Comparison of ENCODE assay signal across 8 mouse cellular contexts in the genomic region with DNA sequence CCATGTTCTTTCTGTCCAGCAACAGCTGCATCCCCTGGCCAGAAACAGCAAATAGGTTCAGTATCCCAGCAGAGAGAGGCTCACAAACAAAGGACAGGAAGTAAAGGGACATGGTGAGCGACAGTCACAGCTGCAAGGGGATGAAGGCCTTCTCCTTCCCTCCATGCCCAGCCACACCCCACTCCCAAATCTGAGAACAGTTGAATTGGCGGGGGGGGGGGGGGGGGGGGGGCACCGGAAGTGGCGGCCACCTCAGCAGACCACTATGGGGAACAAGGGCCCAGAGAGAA. TPM values are rescaled to one million over a fixed set of nuclear protein-coding genes. Genes with fewer than 3 reads are reported as not detected.
DNase-seq lines count a peak whose midpoint lies in the region; ATAC-seq and TF ChIP-seq lines count a peak whose summit lies in the region.

No protein-coding gene starts in this region.

- TF ChIP-seq CTCF in kidney, adult 2 months (conservative IDR thresholded peaks at IDR 0.05; ENCODE audit: insufficient read depth, insufficient read length, low read depth, low read length): no peak
- TF ChIP-seq CTCF in midbrain, postnatal 0 days (IDR thresholded peaks at IDR 0.05): no peak

- no peaks in the 10 kb centered on the region for H3K27me3 ChIP-seq in kidney, adult 2 months (replicated peaks; ENCODE audit: control insufficient read depth, insufficient read depth, low read length)
- H3K27me3 ChIP-seq in embryonic facial prominence, embryonic 12.5 days: no peaks in the 10 kb centered on the region
- no peaks in the 10 kb centered on the region for H3K27me3 ChIP-seq in midbrain, postnatal 0 days (ENCODE audit: insufficient read depth, low read length)

- peaks cover 23% of the 10 kb centered on the region for H3K4me1 ChIP-seq in kidney, adult 2 months (ENCODE audit: control insufficient read depth, insufficient read depth, low read length)
- peaks cover 33% of the 10 kb centered on the region for H3K4me1 ChIP-seq in embryonic facial prominence, embryonic 12.5 days
- no peaks in the 10 kb centered on the region; the same call in 1 of the 2 replicates for H3K4me1 ChIP-seq in midbrain, postnatal 0 days (ENCODE audit: insufficient read depth, low read length)

- H3K9ac ChIP-seq in embryonic facial prominence, embryonic 12.5 days: peak overlapping the region; percentile 67
- H3K9ac ChIP-seq in midbrain, postnatal 0 days (replicated peaks; ENCODE audit: low read length, poor library complexity, severe bottlenecking): peak overlapping the region; percentile 29; the same call in 1 of the 2 replicates

- no peak overlapping the region for H3K27ac ChIP-seq in kidney, adult 2 months (ENCODE audit: insufficient read depth, low read depth, low read length)
- H3K27ac ChIP-seq in embryonic facial prominence, embryonic 12.5 days: peak overlapping the region; percentile 76
- H3K27ac ChIP-seq in midbrain, postnatal 0 days (ENCODE audit: low read depth, low read length): no peak overlapping the region

- no peak for TF ChIP-seq POLR2A in kidney, adult 2 months (IDR thresholded peaks at IDR 0.05; ENCODE audit: low read depth, low read length)

- no peak for DNase-seq in kidney, adult 2 months
- DNase-seq in kidney, postnatal 36 days: no peak
- peak; percentile 56 for DNase-seq in induced T-regulatory cell, adult 2 months (ENCODE audit: low read depth)
- DNase-seq in midbrain, postnatal 0 days (ENCODE audit: low spot score): no peak
- DNase-seq in right cerebral cortex, adult 2 months (ENCODE audit: low spot score in 2 of 2): no peak
- no peak for DNase-seq in frontal cortex, postnatal 36 days (ENCODE audit: low spot score in 2 of 2)
- no peak for DNase-seq in right cerebral cortex, postnatal 25 days

- WGBS in kidney, adult 2 months: 26% methylated on average over 2 of the region's 4 CpGs
- WGBS in embryonic facial prominence, embryonic 12.5 days: 8% methylated on average over 1 of the region's 4 CpGs
- 33% methylated on average over 1 of the region's 4 CpGs for WGBS in midbrain, postnatal 0 days

- no peaks in the 10 kb centered on the region for H3K9me3 ChIP-seq in embryonic facial prominence, embryonic 12.5 days
- H3K9me3 ChIP-seq in midbrain, postnatal 0 days (ENCODE audit: low read length): no peaks in the 10 kb centered on the region

- ATAC-seq in embryonic facial prominence, embryonic 12.5 days (ENCODE audit: insufficient number of reproducible peaks, insufficient read depth, low FRiP score, low TSS enrichment): no peak; the same call in 1 of the 2 replicates
- no peak for ATAC-seq in midbrain, postnatal 0 days (ENCODE audit: low FRiP score)

- peak overlapping the region; percentile 42; the same call in 1 of the 2 replicates for H3K4me3 ChIP-seq in kidney, adult 2 months (ENCODE audit: insufficient read depth, low read depth, low read length)
- H3K4me3 ChIP-seq in embryonic facial prominence, embryonic 12.5 days: peak overlapping the region; percentile 69
- H3K4me3 ChIP-seq in midbrain, postnatal 0 days (ENCODE audit: low read depth, low read length): peak overlapping the region; percentile 51; the same call in 1 of the 2 replicates

- peak overlapping the region; percentile 89 for H3K4me2 ChIP-seq in embryonic facial prominence, embryonic 12.5 days (replicated peaks)
- H3K4me2 ChIP-seq in midbrain, postnatal 0 days (ENCODE audit: low read depth, low read length, poor library complexity, severe bottlenecking): peak overlapping the region; percentile 100

- no peaks in the 10 kb centered on the region for H3K36me3 ChIP-seq in kidney, adult 2 months (ENCODE audit: control insufficient read depth, insufficient read depth, low read length)
- no peaks in the 10 kb centered on the region for H3K36me3 ChIP-seq in embryonic facial prominence, embryonic 12.5 days
- H3K36me3 ChIP-seq in midbrain, postnatal 0 days (ENCODE audit: insufficient read depth, low read length): no peaks in the 10 kb centered on the region

RNA-seq across cellular contexts. Expression of gene Anxa6, which starts 1.3 kb away (rescaled TPM):
- polyA plus RNA-seq in kidney, adult 2 months (2012; rRNA removed): 76.5 and 87.9 TPM in 2 replicates
- 204 and 212 TPM in 2 replicates for polyA plus RNA-seq in embryonic facial prominence, embryonic 12.5 days (2016; fragmentation: Nextera tagmentation; extraction: Ambion mirVana)
- 48.2 and 51.5 TPM in 2 replicates for total RNA-seq in midbrain, postnatal 0 days (2014; rRNA removed)
- polyA plus RNA-seq in midbrain, postnatal 0 days (2015; fragmentation: Nextera tagmentation; extraction: Ambion mirVana): 37.6 and 39.3 TPM in 2 replicates

RNA-seq across cellular contexts. Expression of gene Ccdc69, which starts 46.0 kb away (rescaled TPM):
- 1.6 and 2.0 TPM in 2 replicates for polyA plus RNA-seq in kidney, adult 2 months (2012; rRNA removed)
- 0.67 and 0.78 TPM in 2 replicates for polyA plus RNA-seq in embryonic facial prominence, embryonic 12.5 days (2016; fragmentation: Nextera tagmentation; extraction: Ambion mirVana)
- total RNA-seq in midbrain, postnatal 0 days (2014; rRNA removed): 0.33 and 2.2 TPM in 2 replicates
- 0.39 and 0.52 TPM in 2 replicates for polyA plus RNA-seq in midbrain, postnatal 0 days (2015; fragmentation: Nextera tagmentation; extraction: Ambion mirVana)
